Mouse (Mus musculus) hindbrain, embryonic 16.5 days (tissue): Measurements from ENCODE around the gene Akap6. TPM values are rescaled to one million over a fixed set of nuclear protein-coding genes. Genes with fewer than 3 reads are reported as not detected.
A peak's percentile ranks its signal among the peaks of the same experiment; 100 is the strongest.

Experiments
- ATAC-seq: fragments of 200-750 bp; cut with Nextera tagmentation; 2 replicates; pipeline ENCODE4 v1.8.0; 2017; ENCODE audit warnings: moderate TSS enrichment, moderate library complexity
- H3K27ac ChIP-seq: fragments of 300-500 bp; sonication (generic); 2 replicates; pipeline ENCODE4 v1.5.1; 2014; ENCODE audit warnings: low read depth, mild to moderate bottlenecking, control low read depth, low read length, moderate library complexity
- H3K27me3 ChIP-seq: fragments of 300-500 bp; sonication (generic); replicated peaks from 2 replicates; pipeline ENCODE4 v1.6.1; 2014; ENCODE audit warnings: low read length; ENCODE audit not compliant: control insufficient read depth, insufficient read depth
- H3K36me3 ChIP-seq: fragments of 300-500 bp; sonication (generic); 2 replicates; pipeline ENCODE4 v1.6.1; 2014; ENCODE audit warnings: mild to moderate bottlenecking, low read length, moderate library complexity, mixed read lengths; ENCODE audit not compliant: control insufficient read depth, insufficient read depth
- H3K4me1 ChIP-seq: fragments of 300-500 bp; sonication (generic); 2 replicates; pipeline ENCODE4 v1.6.1; 2014; ENCODE audit warnings: low read depth, low read length; ENCODE audit not compliant: control insufficient read depth, insufficient read depth
- H3K4me2 ChIP-seq: fragments of 300-500 bp; sonication (generic); 2 replicates; pipeline ENCODE4 v1.6.1; 2014; ENCODE audit warnings: mild to moderate bottlenecking, low read length, control low read depth, moderate library complexity
- H3K4me3 ChIP-seq: fragments of 300-500 bp; sonication (generic); 2 replicates; pipeline ENCODE4 v1.5.1; 2014; ENCODE audit warnings: mild to moderate bottlenecking, low read length, control low read depth, moderate library complexity
- H3K9ac ChIP-seq: fragments of 300-500 bp; sonication (generic); 2 replicates; pipeline ENCODE4 v1.6.1; 2014; ENCODE audit warnings: low read depth, mild to moderate bottlenecking, control low read depth, low read length, moderate library complexity
- H3K9me3 ChIP-seq: fragments of 300-500 bp; sonication (generic); 2 replicates; pipeline ENCODE4 v1.6.1; 2014; ENCODE audit warnings: mild to moderate bottlenecking, low read length, moderate library complexity; ENCODE audit not compliant: control insufficient read depth
- WGBS: fragments of 180-500 bp; shearing (Covaris S2); extraction: QIAGEN DNeasy Blood & Tissue Kit; methylation state at CpG from one replicate; pipeline ENCODE4 v1.1.7; 2014; 5-methylcytosine and 5-hydroxymethylcytosine counted together
- polyA plus RNA-seq: library from polyadenylated mRNA; unstranded; fragments of >200 nt; fragmentation: Nextera tagmentation; extraction: Ambion mirVana; gene quantifications from 2 replicates; pipeline ENCODE4 v1.2.1, GENCODE M21; 2015

Akap6 gene
- polyA plus RNA-seq, 1 experiment from 2014 or later, result 23.9 TPM

- H3K4me3 ChIP-seq, result no peak overlapping the region
- H3K9ac ChIP-seq, result no peak overlapping the region
- no peaks in the 10 kb centered on the region for H3K27me3 ChIP-seq
- H3K36me3 ChIP-seq, result no peaks in the 10 kb centered on the region
- peaks cover 23% of the 10 kb centered on the region for H3K4me1 ChIP-seq
- H3K27ac ChIP-seq, result no peak overlapping the region
- ATAC-seq, result no peak
- H3K4me2 ChIP-seq, result no peak overlapping the region
- no peaks in the 10 kb centered on the region for H3K9me3 ChIP-seq
- 27% methylated on average over 3 of the region's 3 CpGs for WGBS
Measured at GRCm38 (mm10) chr12:52769561-52769960, 70.4 kb downstream of the Akap6 start.

- no peak overlapping the region for H3K4me3 ChIP-seq
- WGBS, result 41% methylated on average over 7 of the region's 7 CpGs
- H3K4me1 ChIP-seq, result peaks cover 24% of the 10 kb centered on the region
- H3K9me3 ChIP-seq, result no peaks in the 10 kb centered on the region
- H3K4me2 ChIP-seq, result 0 out of 2 replicates have a peak overlapping the region, but pooled peaks have one; percentile 27
- peak overlapping the region; percentile 49 for H3K27ac ChIP-seq
- H3K36me3 ChIP-seq, result no peaks in the 10 kb centered on the region
- H3K9ac ChIP-seq, result no peak overlapping the region
- no peak for ATAC-seq
- H3K27me3 ChIP-seq, result no peaks in the 10 kb centered on the region
Measured at GRCm38 (mm10) chr12:52771931-52772330, 72.7 kb downstream of the Akap6 start.

GRCm38 (mm10) chr12:52772494-52773280 lies 73.5 kb downstream of the Akap6 start:
- H3K4me1 ChIP-seq, result peaks cover 24% of the 10 kb centered on the region
- H3K9ac ChIP-seq, result peak overlapping the region; percentile 7
- peak overlapping the region; percentile 25 for H3K4me2 ChIP-seq
- H3K27me3 ChIP-seq, result no peaks in the 10 kb centered on the region
- H3K36me3 ChIP-seq, result no peaks in the 10 kb centered on the region
- WGBS, result 28% methylated on average over 10 of the region's 11 CpGs
- ATAC-seq, result peak; percentile 68
- no peaks in the 10 kb centered on the region for H3K9me3 ChIP-seq
- peak overlapping the region; percentile 65 for H3K27ac ChIP-seq
- peak overlapping the region; percentile 14; the same call in 1 of the 2 replicates for H3K4me3 ChIP-seq

- WGBS, result 21% methylated on average over 3 of the region's 3 CpGs
Measured at GRCm38 (mm10) chr12:52773847-52774246, 74.7 kb downstream of the Akap6 start.

GRCm38 (mm10) chr12:52774382-52774781 lies 75.2 kb downstream of the Akap6 start:
- 8% methylated on average over 6 of the region's 6 CpGs for WGBS
- no peaks in the 10 kb centered on the region for H3K36me3 ChIP-seq
- H3K9me3 ChIP-seq, result no peaks in the 10 kb centered on the region
- H3K4me1 ChIP-seq, result peaks cover 24% of the 10 kb centered on the region
- H3K4me3 ChIP-seq, result no peak overlapping the region
- no peaks in the 10 kb centered on the region for H3K27me3 ChIP-seq
- ATAC-seq, result peak; percentile 64
- H3K4me2 ChIP-seq, result peak overlapping the region; percentile 34
- H3K27ac ChIP-seq, result peak overlapping the region; percentile 62
- no peak overlapping the region for H3K9ac ChIP-seq

More at GRCm38 (mm10) chr12:52773847-52774246, 74.7 kb downstream of the Akap6 start:
- 0 out of 2 replicates have a peak, but pooled peaks have one; percentile 23 for ATAC-seq
- Histone ChIP-seq H3K27me3 (no peaks in the 10 kb centered on the region), H3K36me3 (no peaks in the 10 kb centered on the region), H3K4me3 (peak overlapping the region; percentile 11; the same call in 1 of the 2 replicates), H3K9me3 (no peaks in the 10 kb centered on the region), H3K27ac (peak overlapping the region; percentile 65), H3K4me1 (peaks cover 24% of the 10 kb centered on the region), H3K9ac (no peak overlapping the region), H3K4me2 (peak overlapping the region; percentile 25)

GRCm38 (mm10) chr12:52780216-52780615 lies 81.0 kb downstream of the Akap6 start:
- Histone ChIP-seq H3K27me3 (no peaks in the 10 kb centered on the region), H3K4me3 (no peak overlapping the region), H3K9me3 (no peaks in the 10 kb centered on the region), H3K4me2 (no peak overlapping the region), H3K36me3 (no peaks in the 10 kb centered on the region), H3K4me1 (peaks cover 10% of the 10 kb centered on the region), H3K9ac (no peak overlapping the region), H3K27ac (peak overlapping the region; percentile 34)
- 18% methylated on average over 5 of the region's 5 CpGs for WGBS
- ATAC-seq, result no peak

GRCm38 (mm10) chr12:52781066-52781465 lies 81.9 kb downstream of the Akap6 start:
- Histone ChIP-seq H3K9me3 (no peaks in the 10 kb centered on the region), H3K27ac (no peak overlapping the region), H3K4me2 (no peak overlapping the region), H3K9ac (no peak overlapping the region), H3K4me3 (no peak overlapping the region), H3K36me3 (no peaks in the 10 kb centered on the region), H3K4me1 (peaks cover 10% of the 10 kb centered on the region), H3K27me3 (no peaks in the 10 kb centered on the region)
- 61% methylated on average over 7 of the region's 7 CpGs for WGBS
- no peak for ATAC-seq

- H3K4me1 ChIP-seq, result peaks cover 12% of the 10 kb centered on the region
- H3K27ac ChIP-seq, result peak overlapping the region; percentile 69
- 7% methylated on average over 14 of the region's 14 CpGs for WGBS
- H3K9ac ChIP-seq, result peak overlapping the region; percentile 23; the same call in 1 of the 2 replicates
- H3K9me3 ChIP-seq, result no peaks in the 10 kb centered on the region
- ATAC-seq, result peak; percentile 82
- H3K4me3 ChIP-seq, result peak overlapping the region; percentile 26
- no peaks in the 10 kb centered on the region for H3K36me3 ChIP-seq
- H3K27me3 ChIP-seq, result no peaks in the 10 kb centered on the region
- peak overlapping the region; percentile 53 for H3K4me2 ChIP-seq
Measured at GRCm38 (mm10) chr12:52782902-52783441, 83.8 kb downstream of the Akap6 start.

GRCm38 (mm10) chr12:52785217-52785616 lies 86.0 kb downstream of the Akap6 start:
- H3K4me2 ChIP-seq, result no peak overlapping the region
- H3K36me3 ChIP-seq, result no peaks in the 10 kb centered on the region
- peaks cover 15% of the 10 kb centered on the region for H3K4me1 ChIP-seq
- ATAC-seq, result peak; percentile 22; the same call in 1 of the 2 replicates
- H3K27me3 ChIP-seq, result no peaks in the 10 kb centered on the region
- H3K9me3 ChIP-seq, result no peaks in the 10 kb centered on the region
- H3K9ac ChIP-seq, result no peak overlapping the region
- H3K4me3 ChIP-seq, result no peak overlapping the region
- H3K27ac ChIP-seq, result no peak overlapping the region
